Mouse (Mus musculus) CD8-positive naive resting alpha-beta T cell, adult 2 months (primary cell): ENCODE results near the gene Papolg.
"Not testable (repeated sequence)": the region's sequence is repeated elsewhere in the genome, so short reads cannot be mapped to it uniquely, and the experiment has no call there.

Experiments
- DNase-seq, 2 experiments: peaks; one replicate each; pipeline ENCODE4 v3.0.0; 2022; ENCODE audit warnings: low read depth in 2 of 2, low spot score in 2 of 2

Gene Papolg

GRCm38 (mm10) chr11:23895060-23895426 is at the start of gene Papolg:
Gene Papolg, minus strand, starts transcription at chr11:23895253.
- peak; percentile 85 to 92 for DNase-seq

GRCm38 (mm10) chr11:23928146-23928545 is 33.1 kb upstream of the Papolg start:
- DNase-seq: not testable (repeated sequence)

GRCm38 (mm10) chr11:23927643-23928042 is 32.6 kb upstream of the Papolg start:
- no peak for DNase-seq

- DNase-seq: not testable (repeated sequence)
Observed at GRCm38 (mm10) chr11:23913824-23914223, 18.8 kb upstream of the Papolg start.

- no peak for DNase-seq
Observed at GRCm38 (mm10) chr11:23903909-23904308, 8.9 kb upstream of the Papolg start.

- DNase-seq: no peak
Observed at GRCm38 (mm10) chr11:23894141-23895059, 653 bp downstream of the Papolg start.

GRCm38 (mm10) chr11:23893556-23893955 is 1.5 kb downstream of the Papolg start:
- no peak for DNase-seq

- no peak for DNase-seq
Observed at GRCm38 (mm10) chr11:23864326-23864725, 30.7 kb downstream of the Papolg start.

GRCm38 (mm10) chr11:23856723-23857112 is 38.3 kb downstream of the Papolg start:
- DNase-seq: no peak

- no peak for DNase-seq
Observed at GRCm38 (mm10) chr11:23856054-23856722, 38.9 kb downstream of the Papolg start.

- DNase-seq: peak; percentile 58 to 69
Observed at GRCm38 (mm10) chr11:23855182-23855802, 39.8 kb downstream of the Papolg start.

GRCm38 (mm10) chr11:23853306-23853705 is 41.7 kb downstream of the Papolg start:
- DNase-seq: no peak

GRCm38 (mm10) chr11:23846016-23846815 is 48.8 kb downstream of the Papolg start:
- peak; percentile 62 to 69 for DNase-seq

- DNase-seq: no peak
Observed at GRCm38 (mm10) chr11:23823244-23823643, 71.8 kb downstream of the Papolg start.

GRCm38 (mm10) chr11:23821652-23822051 is 73.4 kb downstream of the Papolg start:
- no peak for DNase-seq

GRCm38 (mm10) chr11:23820977-23821376 is 74.1 kb downstream of the Papolg start:
- no peak for DNase-seq

GRCm38 (mm10) chr11:23818745-23819144 is 76.3 kb downstream of the Papolg start:
- DNase-seq: no peak
